Mouse (Mus musculus) embryonic fibroblast, embryonic 13.5 days (primary cell): Measurements from ENCODE around the gene Dync2li1.

Experiments
- CTCF ChIP-seq: IDR thresholded peaks from 2 replicates; pipeline ENCODE4 v1.5.1; 2011; ENCODE audit warnings: mild to moderate bottlenecking, control low read depth, low read length, moderate library complexity, borderline replicate concordance; ENCODE audit not compliant: insufficient read depth
- POLR2A ChIP-seq: IDR thresholded peaks from 2 replicates; pipeline ENCODE4 v1.6.1; 2011; ENCODE audit warnings: low read depth, mild to moderate bottlenecking, control low read depth, low read length, moderate library complexity

- TF ChIP-seq POLR2A (no peak), CTCF (no peak)
These were observed 38.8 kb downstream of the Dync2li1 start for GRCm38 (mm10) chr17:84665053-84665452.
